Mouse (Mus musculus): ENCODE measurements around the gene Poln.

The Poln gene

DNA sequence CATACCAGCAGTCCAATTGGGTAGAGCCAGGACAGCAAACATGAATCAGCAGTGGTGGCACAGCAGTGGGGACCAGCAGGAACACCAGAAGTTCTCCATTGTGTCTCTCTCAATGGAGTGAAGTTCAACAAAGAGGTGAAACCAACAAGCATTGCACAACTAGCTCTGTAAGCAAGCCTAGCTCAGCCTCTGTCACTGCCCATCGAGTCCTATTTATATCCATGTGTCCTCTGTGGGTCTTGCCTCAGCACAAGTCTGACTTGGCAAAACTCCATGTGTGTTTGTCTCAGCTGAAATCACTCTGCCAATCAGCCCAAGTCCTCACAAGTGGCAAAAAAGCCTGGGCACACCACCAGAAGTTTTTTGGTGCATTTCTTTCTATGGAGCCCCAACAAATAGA is 63.6 kb downstream of the Poln start:
- DNase-seq (ENCODE audit: low read depth, low spot score), result no peak

DNA sequence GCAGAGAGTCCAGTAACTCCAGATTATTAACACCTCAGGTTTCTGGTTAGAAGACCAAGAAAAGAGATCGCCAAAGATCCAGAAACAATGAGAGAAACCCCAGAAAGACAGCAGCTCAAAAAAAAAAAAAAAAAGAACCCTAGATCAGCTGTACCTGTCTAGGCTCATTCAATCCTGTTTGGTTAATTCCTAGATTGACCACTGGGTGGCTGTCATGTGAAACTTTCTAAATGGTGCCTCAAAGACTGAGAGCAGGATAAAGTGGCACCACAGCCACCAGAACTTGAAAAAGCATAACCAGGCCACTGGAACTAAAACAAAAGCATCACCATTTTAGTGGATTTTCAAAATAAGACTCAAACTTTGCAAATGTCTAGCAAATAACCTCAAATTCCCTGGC is 71.9 kb downstream of the Poln start:
- DNase-seq (ENCODE audit: low read depth, low spot score), result peak; percentile 68

DNA sequence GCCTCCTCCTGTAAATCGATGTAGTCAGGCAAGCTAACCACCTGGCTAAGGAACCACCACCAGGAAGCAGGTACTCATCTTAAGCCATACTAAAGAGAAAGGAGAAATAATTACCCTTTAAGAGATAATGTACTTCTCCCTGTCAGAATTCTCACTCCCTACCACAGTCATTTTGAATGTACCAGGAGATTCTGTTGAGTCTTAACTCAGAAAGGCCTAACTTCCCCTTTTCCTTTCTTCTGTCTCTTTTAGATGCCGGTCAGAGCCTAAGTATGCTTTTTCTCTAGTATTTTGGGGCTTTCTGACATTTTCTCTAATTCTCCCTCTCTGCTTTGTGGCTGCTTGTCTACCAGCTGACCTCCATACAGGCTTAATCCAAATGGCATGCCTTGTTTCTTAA is 76.2 kb downstream of the Poln start:
- DNase-seq (ENCODE audit: low read depth, low spot score), result no peak

DNA sequence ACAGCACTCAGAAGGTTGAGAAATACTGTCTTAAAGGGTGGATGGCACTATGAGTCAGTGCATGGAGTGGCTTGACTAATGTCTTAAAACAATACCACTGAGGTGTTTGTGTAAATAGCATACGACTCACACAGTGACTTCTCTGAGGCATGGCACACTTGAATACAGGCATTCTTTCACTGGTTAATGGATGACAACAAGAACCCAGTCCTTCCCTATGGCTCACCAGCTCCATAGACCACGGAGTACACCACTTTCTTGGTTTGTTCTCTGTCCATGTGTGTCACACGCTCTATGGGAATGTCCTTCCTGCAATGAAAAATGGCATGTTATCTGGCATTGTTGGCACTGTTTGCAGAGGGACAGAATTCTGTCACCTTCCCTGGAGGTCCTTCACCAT is 136.7 kb downstream of the Poln start:
- no peak for DNase-seq (ENCODE audit: low read depth, low spot score)

DNA sequence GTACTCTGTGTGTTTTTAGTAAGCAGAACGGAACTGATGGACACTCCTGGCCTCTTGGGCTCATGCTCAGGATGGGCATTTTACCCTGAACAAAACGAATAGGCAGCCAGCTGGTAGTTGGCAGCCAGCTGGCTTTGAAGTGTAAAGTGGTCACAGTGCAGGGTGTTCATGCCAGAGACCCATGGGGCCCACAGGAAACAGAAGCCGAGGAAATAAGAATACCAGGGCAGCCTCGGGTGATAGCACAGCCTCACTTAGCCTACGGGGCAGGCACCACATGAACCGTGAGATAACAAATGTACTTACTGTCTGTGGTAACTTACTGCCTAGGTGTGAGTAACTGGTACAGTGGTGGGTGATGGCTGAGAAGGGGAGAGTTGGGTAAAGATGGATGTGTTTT is 138.2 kb downstream of the Poln start:
- DNase-seq (ENCODE audit: low read depth, low spot score), result no peak

DNA sequence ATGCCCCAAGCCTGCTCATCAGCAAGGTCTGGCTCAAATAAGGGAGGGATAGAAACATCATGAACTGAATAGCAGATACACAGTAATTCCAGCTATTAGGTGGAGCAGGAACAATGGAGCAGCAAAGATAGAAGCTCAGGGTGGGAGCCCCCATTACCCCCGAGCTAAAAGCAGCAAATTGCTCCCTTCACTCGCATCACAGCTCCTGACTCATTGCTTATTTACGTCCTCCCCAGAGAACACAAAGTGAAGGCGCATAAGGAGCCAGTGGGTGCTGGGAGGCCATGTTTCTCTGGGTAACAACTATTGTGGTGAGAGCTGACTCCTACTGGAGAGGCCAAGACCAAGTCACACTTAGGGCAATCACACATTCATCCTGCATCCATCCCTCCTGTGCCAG is 139.1 kb downstream of the Poln start:
- DNase-seq (ENCODE audit: low read depth, low spot score), result no peak

GRCm38 (mm10) chr5:34018968-34019367 is 150.3 kb downstream of the Poln start:
- no peak for DNase-seq (ENCODE audit: low read depth, low spot score)

GRCm38 (mm10) chr5:34014652-34015051 is 154.6 kb downstream of the Poln start:
- peak; percentile 22 for DNase-seq (ENCODE audit: low read depth, low spot score)

- DNase-seq (ENCODE audit: low read depth, low spot score), result no peak
These were observed 161.8 kb downstream of the Poln start for GRCm38 (mm10) chr5:34007392-34007941.

GRCm38 (mm10) chr5:34006832-34007231 is 162.4 kb downstream of the Poln start:
- DNase-seq (ENCODE audit: low read depth, low spot score), result no peak

- DNase-seq (ENCODE audit: low read depth, low spot score), result no peak
These were observed 164.6 kb downstream of the Poln start for GRCm38 (mm10) chr5:34004618-34005017.

GRCm38 (mm10) chr5:34002636-34003035 is 166.6 kb downstream of the Poln start:
- DNase-seq (ENCODE audit: low read depth, low spot score), result no peak

DNA sequence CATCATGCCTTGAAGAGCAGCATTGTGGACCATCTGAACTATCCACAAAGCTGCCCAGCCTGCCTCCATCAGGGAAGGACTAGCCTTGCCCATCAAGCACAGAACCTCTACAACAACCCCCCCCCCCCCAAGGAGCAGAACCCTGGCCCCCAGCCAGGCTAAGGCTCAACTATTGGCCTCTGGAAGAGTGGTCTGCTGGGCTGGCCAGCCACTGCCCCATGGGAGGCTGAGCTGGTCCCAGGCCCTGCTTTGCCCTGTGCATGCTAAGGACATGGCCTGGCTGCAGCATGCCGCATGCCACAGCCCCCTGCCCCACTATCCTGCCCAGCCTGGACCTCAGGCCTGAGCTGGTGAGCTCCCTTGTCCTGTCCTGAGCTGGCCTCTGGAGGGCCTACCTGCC is 167.8 kb downstream of the Poln start:
- no peak for DNase-seq (ENCODE audit: low read depth, low spot score)

GRCm38 (mm10) chr5:34000809-34001208 is 168.4 kb downstream of the Poln start:
- DNase-seq (ENCODE audit: low read depth, low spot score), result no peak

GRCm38 (mm10) chr5:33999466-34000090 is 169.7 kb downstream of the Poln start:
- no peak for DNase-seq (ENCODE audit: low read depth, low spot score)

DNA sequence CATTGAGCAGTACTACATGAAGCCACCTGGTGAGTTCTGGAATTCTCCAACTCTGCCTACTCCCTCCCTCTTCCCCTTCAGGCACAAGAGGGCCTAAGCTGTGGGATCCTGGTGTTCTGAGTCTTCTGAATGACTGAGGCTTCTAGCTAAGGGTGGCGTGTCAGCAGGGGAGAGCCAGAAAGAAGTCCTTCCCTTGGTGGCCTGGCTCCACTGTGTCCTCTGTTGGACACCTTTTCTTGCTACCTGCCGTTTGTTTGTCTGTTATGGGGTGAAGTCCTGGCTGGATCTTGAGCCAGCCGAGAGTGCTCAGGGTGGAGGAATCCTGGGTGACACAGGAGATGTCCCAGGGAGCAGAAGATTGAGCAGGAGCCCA is 170.8 kb downstream of the Poln start:
- no peak for DNase-seq (ENCODE audit: low read depth, low spot score)

- DNase-seq (ENCODE audit: low read depth, low spot score), result no peak
These were observed 171.3 kb downstream of the Poln start for GRCm38 (mm10) chr5:33997829-33998504.

GRCm38 (mm10) chr5:33997051-33997741 is 172.1 kb downstream of the Poln start:
- DNase-seq (ENCODE audit: low read depth, low spot score), result no peak

- no peak for DNase-seq (ENCODE audit: low read depth, low spot score)
These were observed 172.6 kb downstream of the Poln start for GRCm38 (mm10) chr5:33996694-33997045.

GRCm38 (mm10) chr5:33995843-33996693 is 173.2 kb downstream of the Poln start, which contains the start of gene Nat8l:
Gene Nat8l (plus strand): TSS chr5:33995984.
- DNase-seq (ENCODE audit: low read depth, low spot score), result peak; percentile 67

- peak; percentile 66 for DNase-seq (ENCODE audit: low read depth, low spot score)
These were observed 174.3 kb downstream of the Poln start for GRCm38 (mm10) chr5:33994671-33995625.

Data from ES-CJ7 (cell line).